Mouse (Mus musculus) CH12.LX (cell line): Measurements from ENCODE around the gene Comtd1. TPM values are rescaled to one million over a fixed set of nuclear protein-coding genes. Genes with fewer than 3 reads are reported as not detected.
A peak's percentile ranks its signal among the peaks of the same experiment; 100 is the strongest.

Source experiments
- DNase-seq: peaks from one replicate; pipeline ENCODE4 v3.0.0-alpha.2; 2013; ENCODE audit errors: extremely low read depth
- H3K27ac ChIP-seq: 2 replicates; pipeline ENCODE4 v1.5.1; 2012; ENCODE audit warnings: low read depth, mild to moderate bottlenecking, control low read depth, moderate library complexity; ENCODE audit not compliant: insufficient read depth
- H3K27me3 ChIP-seq: replicated peaks from 2 replicates; pipeline ENCODE3; 2012; ENCODE audit warnings: inconsistent platforms
- H3K36me3 ChIP-seq, 2 experiments: replicated peaks in 1 of 2; 2 replicates each; pipeline versions ENCODE3 to v1.6.1; 2012; ENCODE audit warnings: inconsistent platforms in 1 of 2, low read length in 1 of 2, mild to moderate bottlenecking in 1 of 2, mixed read lengths in 1 of 2, moderate library complexity in 1 of 2; ENCODE audit not compliant: control insufficient read depth in 1 of 2, insufficient read depth in 1 of 2
- H3K4me1 ChIP-seq, 2 experiments: 2 replicates each; pipeline ENCODE4 v1.6.1; 2012; ENCODE audit warnings: inconsistent platforms in 1 of 2, moderate library complexity in 1 of 2; ENCODE audit not compliant: insufficient read depth in 2 of 2, control insufficient read depth in 1 of 2
- H3K4me2 ChIP-seq: 2 replicates; pipeline ENCODE4 v1.6.1; 2012; ENCODE audit warnings: low read depth, mild to moderate bottlenecking, control low read depth; ENCODE audit not compliant: poor library complexity, insufficient read depth, severe bottlenecking
- H3K4me3 ChIP-seq, 3 experiments: fragments of 150-350 bp in 1 of 3; sonication (generic) in 1 of 3; replicated peaks in 1 of 3; 2 replicates each; pipeline versions ENCODE3 to v1.5.1; 2011 to 2012; ENCODE audit warnings: low read depth in 2 of 3, low read length in 2 of 3, mild to moderate bottlenecking in 2 of 3, moderate library complexity in 2 of 3, control low read depth in 1 of 3, improper control_type of control experiment in 1 of 3, inconsistent platforms in 1 of 3, mixed read lengths in 1 of 3; ENCODE audit not compliant: poor library complexity in 1 of 3
- H3K79me2 ChIP-seq: replicated peaks from 2 replicates; pipeline ENCODE4 v1.6.1; 2012; ENCODE audit warnings: mild to moderate bottlenecking, moderate library complexity; ENCODE audit not compliant: control insufficient read depth, poor library complexity, insufficient read depth, severe bottlenecking; ENCODE audit errors: extremely low read depth
- H3K9ac ChIP-seq: 2 replicates; pipeline ENCODE4 v1.6.1; 2012; ENCODE audit warnings: low read depth, mild to moderate bottlenecking, control low read depth, moderate library complexity; ENCODE audit not compliant: insufficient read depth
- H3K9me3 ChIP-seq: replicated peaks from 2 replicates; pipeline ENCODE3; 2012; ENCODE audit warnings: low read length, inconsistent platforms, mixed read lengths
- EP300 ChIP-seq: IDR thresholded peaks from 2 replicates; pipeline ENCODE4 v1.6.1; 2011; ENCODE audit warnings: low read length, improper control_type of control experiment
- ETS1 ChIP-seq: conservative IDR thresholded peaks from 2 replicates; pipeline ENCODE4 v1.6.1; 2012; ENCODE audit warnings: low read depth, mild to moderate bottlenecking, inconsistent platforms, low read length, improper control_type of control experiment, moderate library complexity
- GABPA ChIP-seq: IDR thresholded peaks from 2 replicates; pipeline ENCODE4 v1.6.1; 2012; ENCODE audit warnings: low read depth, low read length, improper control_type of control experiment, inconsistent platforms; ENCODE audit not compliant: insufficient replicate concordance
- IRF4 ChIP-seq: IDR thresholded peaks from 2 replicates; pipeline ENCODE4 v1.6.1; 2014; ENCODE audit warnings: low read depth, mild to moderate bottlenecking, inconsistent platforms, low read length, improper control_type of control experiment
- JUN ChIP-seq: IDR thresholded peaks from 2 replicates; pipeline ENCODE4 v1.6.1; 2011; ENCODE audit warnings: low read depth, mild to moderate bottlenecking, low read length, improper control_type of control experiment, moderate library complexity; ENCODE audit not compliant: insufficient read depth
- JUND ChIP-seq: conservative IDR thresholded peaks from 2 replicates; pipeline ENCODE4 v1.6.1; 2011; ENCODE audit warnings: low read depth, low read length, improper control_type of control experiment
- KAT2A ChIP-seq: IDR thresholded peaks from 2 replicates; pipeline ENCODE4 v1.6.1; 2012; ENCODE audit warnings: low read length, improper control_type of control experiment, inconsistent platforms; ENCODE audit not compliant: insufficient replicate concordance
- MEF2A ChIP-seq: IDR thresholded peaks from 2 replicates; pipeline ENCODE4 v1.6.1; 2014; ENCODE audit warnings: low read depth, mild to moderate bottlenecking, inconsistent platforms, low read length, improper control_type of control experiment, borderline replicate concordance
- MXI1 ChIP-seq: IDR thresholded peaks from 2 replicates; pipeline ENCODE4 v1.6.1; 2011; ENCODE audit warnings: mild to moderate bottlenecking, low read depth, low read length, improper control_type of control experiment
- MYC ChIP-seq: IDR thresholded peaks from 2 replicates; pipeline ENCODE4 v1.6.1; 2011; ENCODE audit warnings: low read depth, mild to moderate bottlenecking, improper control_type of control experiment, low read length
- PAX5 ChIP-seq: IDR thresholded peaks from 2 replicates; pipeline ENCODE4 v1.6.1; 2012; ENCODE audit warnings: low read length, inconsistent platforms, mixed read lengths
- POLR2A ChIP-seq: IDR thresholded peaks from 2 replicates; pipeline ENCODE4 v1.6.1; 2011; ENCODE audit warnings: low read depth, mild to moderate bottlenecking, improper control_type of control experiment, low read length
- POLR2AphosphoS2 ChIP-seq: IDR thresholded peaks from 2 replicates; pipeline ENCODE4 v1.6.1; 2011; ENCODE audit warnings: low read depth, low read length, improper control_type of control experiment
- TCF12 ChIP-seq: IDR thresholded peaks from 2 replicates; pipeline ENCODE4 v1.6.1; 2014; ENCODE audit warnings: low read depth, mild to moderate bottlenecking, inconsistent platforms, low read length, improper control_type of control experiment
- UBTF ChIP-seq: IDR thresholded peaks from 2 replicates; pipeline ENCODE4 v1.6.1; 2012; ENCODE audit warnings: low read depth, mild to moderate bottlenecking, inconsistent platforms, low read length, improper control_type of control experiment, moderate library complexity
- USF2 ChIP-seq: conservative IDR thresholded peaks from 2 replicates; pipeline ENCODE4 v1.6.1; 2011; ENCODE audit warnings: low read depth, low read length, improper control_type of control experiment
- ZMIZ1 ChIP-seq: IDR thresholded peaks from 2 replicates; pipeline ENCODE4 v1.6.1; 2012; ENCODE audit warnings: low read depth, mild to moderate bottlenecking, inconsistent platforms, low read length, improper control_type of control experiment
- ZNF384 ChIP-seq: IDR thresholded peaks from 2 replicates; pipeline ENCODE4 v1.6.1; 2012; ENCODE audit warnings: low read depth, low read length, improper control_type of control experiment, inconsistent platforms
- dilution Hi-C: fragments of 300-500 bp; cut with MboI; formaldehyde crosslinking; loops from 2 replicates; pipeline ENCODE4 v1.14.3; 2020; ENCODE audit warnings: low sequenced_read_pairs; ENCODE audit not compliant: extremely low pct_unique_long_range_greater_than_20kb, extremely low pct_ligation_motif_present
- in situ Hi-C: fragments of 300-500 bp; cut with MboI; formaldehyde crosslinking; loops from 3 replicates; pipeline ENCODE4 v1.14.3; 2019; ENCODE audit warnings: low sequenced_read_pairs, low pct_ligation_motif_present, low pct_unique_long_range_greater_than_20kb, mixed read lengths
- polyA plus RNA-seq: library from polyadenylated mRNA; unstranded; fragments of >175 nt; gene quantifications from 2 replicates; pipeline ENCODE4 v1.2.1, GENCODE M21; 2012; ENCODE audit warnings: low read depth; ENCODE audit not compliant: insufficient read length
- total RNA-seq, 2 experiments: library from RNA; depleted of rRNA; stranded (reverse); fragments of 300-350 nt in 1 of 2; fragments of >200 nt in 1 of 2; gene quantifications; 2 replicates each; pipeline ENCODE4 v1.2.3; 2012 to 2014

Comtd1 gene
- total and polyA plus RNA-seq, 3 experiments, result 14.2 to 34.9 (median 29.0) TPM

- dilution Hi-C loops, result no loop called here
- Histone ChIP-seq H3K27ac (no peak overlapping the region), H3K4me3 (no peak overlapping the region), H3K4me2 (no peak overlapping the region), H3K9me3 (no peaks in the 10 kb centered on the region), H3K4me1 (peaks cover 3 to 13% of the 10 kb centered on the region in 2 experiments; a peak in 3 of 4 replicates), H3K9ac (no peak overlapping the region), H3K79me2 (no peaks in the 10 kb centered on the region), H3K36me3 (peaks cover 0 to 10% of the 10 kb centered on the region in 2 experiments), H3K27me3 (no peaks in the 10 kb centered on the region)
- in situ Hi-C loops, result no loop called here
- peak; percentile 60 for DNase-seq
- TF ChIP-seq UBTF (no peak), JUN (peak; percentile 51; the same call in 1 of the 2 replicates), IRF4 (peak; percentile 40; the same call in 1 of the 2 replicates), EP300 (peak; percentile 55; the same call in 1 of the 2 replicates)
These were observed 42.6 kb downstream of the Comtd1 start for GRCm38 (mm10) chr14:21806203-21806602.

- Histone ChIP-seq H3K4me2 (no peak overlapping the region), H3K27ac (no peak overlapping the region), H3K27me3 (no peaks in the 10 kb centered on the region), H3K9me3 (no peaks in the 10 kb centered on the region), H3K9ac (no peak overlapping the region), H3K4me3 (no peak overlapping the region), H3K36me3 (peaks cover 0 to 25% of the 10 kb centered on the region in 2 experiments), H3K79me2 (no peaks in the 10 kb centered on the region), H3K4me1 (peaks cover 2 to 12% of the 10 kb centered on the region in 2 experiments; a peak in 2 of 4 replicates)
- dilution Hi-C loops (no loop called here), in situ Hi-C loops (no loop called here)
- no peak for DNase-seq
- TF ChIP-seq GABPA, result no peak
- no peak for TF ChIP-seq TCF12
- TF ChIP-seq USF2, result no peak
- no peak for TF ChIP-seq JUN
- TF ChIP-seq PAX5, result no peak
- no peak for TF ChIP-seq KAT2A
- no peak for TF ChIP-seq JUND
- no peak for TF ChIP-seq POLR2AphosphoS2
- TF ChIP-seq ZNF384, result no peak
These were observed 46.1 kb downstream of the Comtd1 start for GRCm38 (mm10) chr14:21802543-21803206.

GRCm38 (mm10) chr14:21801624-21802023 is 47.2 kb downstream of the Comtd1 start:
- Histone ChIP-seq H3K9me3 (no peaks in the 10 kb centered on the region), H3K4me1 (peaks cover 2 to 8% of the 10 kb centered on the region in 2 experiments; a peak in 2 of 4 replicates), H3K9ac (no peak overlapping the region), H3K79me2 (no peaks in the 10 kb centered on the region), H3K27me3 (no peaks in the 10 kb centered on the region), H3K36me3 (peaks cover 0 to 25% of the 10 kb centered on the region in 2 experiments), H3K4me2 (no peak overlapping the region), H3K4me3 (no peak overlapping the region), H3K27ac (no peak overlapping the region)
- DNase-seq, result no peak
- dilution Hi-C loops, result no loop called here
- in situ Hi-C loops, result no loop called here
- no peak for TF ChIP-seq ZMIZ1
- no peak for TF ChIP-seq MYC
- no peak for TF ChIP-seq ETS1
- no peak for TF ChIP-seq POLR2A
- TF ChIP-seq UBTF, result no peak
- no peak for TF ChIP-seq MEF2A
- no peak for TF ChIP-seq PAX5
- no peak for TF ChIP-seq MXI1
- TF ChIP-seq, all 38 proteins: peak for 0
